Mouse (Mus musculus) embryonic fibroblast, embryonic 13.5 days (primary cell): ENCODE results near the gene Exosc10.

Experiments used
- CTCF ChIP-seq: IDR thresholded peaks from 2 replicates; pipeline ENCODE4 v1.5.1; 2011; ENCODE audit warnings: mild to moderate bottlenecking, control low read depth, low read length, moderate library complexity, borderline replicate concordance; ENCODE audit not compliant: insufficient read depth
- POLR2A ChIP-seq: IDR thresholded peaks from 2 replicates; pipeline ENCODE4 v1.6.1; 2011; ENCODE audit warnings: low read depth, mild to moderate bottlenecking, control low read depth, low read length, moderate library complexity

DNA sequence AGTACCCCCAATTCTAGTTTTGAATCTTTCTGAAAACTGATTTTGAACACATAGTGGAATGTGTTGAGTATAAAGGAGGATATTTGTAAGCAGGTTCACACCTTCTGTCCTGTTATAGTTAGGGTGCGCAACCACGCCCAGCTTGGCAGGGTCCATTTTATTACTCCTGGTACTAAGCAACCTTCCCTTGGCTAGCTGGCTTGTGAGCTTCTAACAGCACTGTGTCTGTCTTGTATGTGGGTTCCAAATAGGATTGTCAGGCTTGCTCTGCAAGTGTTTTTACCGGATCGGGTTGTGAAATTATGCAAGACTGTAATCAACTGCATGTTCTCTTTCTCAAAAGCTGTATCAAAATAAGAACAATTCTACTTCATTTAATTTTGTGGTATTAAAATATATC, 64.3 kb downstream of the Exosc10 start:
- TF ChIP-seq POLR2A (no peak), CTCF (no peak)
